Mouse (Mus musculus): ENCODE results near the gene Gm32717. TPM values are rescaled to one million over a fixed set of nuclear protein-coding genes. Genes with fewer than 3 reads are reported as not detected.

Gm32717 gene
- polyA plus RNA-seq (2012; rRNA removed; ENCODE audit: low replicate concordance) = not detected in 2 replicates

GRCm38 (mm10) chr10:118240680-118241079 is at the start of gene Gm32717:
Gene Gm32717 (minus strand): TSS chr10:118240780.

GRCm38 (mm10) chr10:118258388-118258787 is 17.8 kb upstream of the Gm32717 start, which contains the start of gene Gm32802:
Gene Gm32802 (plus strand): TSS chr10:118258688.

DNA sequence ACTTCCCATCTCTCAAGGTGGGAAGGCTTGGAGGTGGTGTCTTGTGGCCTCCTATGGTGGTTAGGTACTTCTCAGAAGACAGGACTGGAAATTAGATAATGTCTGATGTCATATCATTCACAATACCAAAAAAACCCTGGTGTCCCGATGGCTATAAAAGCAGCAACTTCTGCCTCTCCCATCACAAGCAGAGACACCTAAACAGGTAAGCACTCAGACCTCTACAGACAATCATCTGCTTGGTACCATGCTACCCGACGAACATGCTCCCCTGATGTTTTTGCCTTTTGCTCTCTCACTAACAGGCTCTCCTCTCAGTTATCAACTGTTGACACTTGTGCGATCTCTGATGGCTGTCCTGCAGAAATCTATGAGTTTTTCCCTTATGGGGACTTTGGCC is 35.9 kb downstream of the Gm32717 start, which contains the start of gene Il22:
TSS of gene Il22 (plus strand) at position 301 of the 400 bp plus-strand sequence.

Other genes with a start within 250 kb of the Gm32717 start
- 1.9 and 3.2 TPM in 2 replicates for gene Mdm1, start 99.0 kb downstream of the Gm32717 start, polyA plus RNA-seq (2012; rRNA removed; ENCODE audit: low replicate concordance)
- not detected in 2 replicates for gene Il22, start 35.8 kb downstream of the Gm32717 start, polyA plus RNA-seq (2012; rRNA removed; ENCODE audit: low replicate concordance)
- not detected in 2 replicates for gene Gm32802, start 17.9 kb upstream of the Gm32717 start, polyA plus RNA-seq (2012; rRNA removed; ENCODE audit: low replicate concordance)
- gene Iltifb, start 54.3 kb upstream of the Gm32717 start, polyA plus RNA-seq (2012; rRNA removed; ENCODE audit: low replicate concordance) = not detected in 2 replicates
- not detected in 2 replicates for gene Gm9040, start 86.2 kb upstream of the Gm32717 start, polyA plus RNA-seq (2012; rRNA removed; ENCODE audit: low replicate concordance)
- gene Gm9044, start 91.6 kb upstream of the Gm32717 start, polyA plus RNA-seq (2012; rRNA removed; ENCODE audit: low replicate concordance) = not detected in 2 replicates
- gene Gm9045, start 97.1 kb upstream of the Gm32717 start, polyA plus RNA-seq (2012; rRNA removed; ENCODE audit: low replicate concordance) = 0.07 TPM in 1 of 2 replicates, not detected in the other
- gene Gm9046, start 102.5 kb upstream of the Gm32717 start, polyA plus RNA-seq (2012; rRNA removed; ENCODE audit: low replicate concordance) = not detected in 2 replicates
- gene Gm9048, start 107.9 kb upstream of the Gm32717 start, polyA plus RNA-seq (2012; rRNA removed; ENCODE audit: low replicate concordance) = not detected in 2 replicates
- 0.07 TPM in 1 of 2 replicates, not detected in the other for gene Gm9049, start 113.3 kb upstream of the Gm32717 start, polyA plus RNA-seq (2012; rRNA removed; ENCODE audit: low replicate concordance)
- gene Ifng, start 200.3 kb upstream of the Gm32717 start, polyA plus RNA-seq (2012; rRNA removed; ENCODE audit: low replicate concordance) = 0.47 TPM in 1 of 2 replicates, not detected in the other

Data from mammary gland, adult 2 months (tissue).